Mouse (Mus musculus): ENCODE data around the gene Nacc1. TPM values are rescaled to one million over a fixed set of nuclear protein-coding genes. Genes with fewer than 3 reads are reported as not detected.

The Nacc1 gene
- polyA plus RNA-seq, 1 experiment: 81.5 TPM

- H3K4me3 ChIP-seq (ENCODE audit: insufficient read depth, poor library complexity, severe bottlenecking): no peak overlapping the region
Observed at GRCm38 (mm10) chr8:84708071-84708541, 20.4 kb upstream of the Nacc1 start.

GRCm38 (mm10) chr8:84707267-84707883 lies 19.7 kb upstream of the Nacc1 start:
- H3K79me2 ChIP-seq (ENCODE audit: control insufficient read depth, insufficient read depth): no peaks in the 10 kb centered on the region
- peaks cover 32% of the 10 kb centered on the region for H3K36me3 ChIP-seq (ENCODE audit: control insufficient read depth, insufficient read depth)
- H3K27me3 ChIP-seq (ENCODE audit: control insufficient read depth, insufficient read depth, insufficient read length): no peaks in the 10 kb centered on the region
- H3K79me3 ChIP-seq (ENCODE audit: low read depth): no peaks in the 10 kb centered on the region
- no peak overlapping the region for H3ac ChIP-seq (ENCODE audit: control insufficient read depth, insufficient read length, low read depth)
- H3K4me3 ChIP-seq (ENCODE audit: insufficient read depth, poor library complexity, severe bottlenecking): no peak overlapping the region
- TF ChIP-seq MYOG (IDR thresholded peaks at IDR 0.05; ENCODE audit: control insufficient read depth, extremely low read depth, insufficient read length): no peak
- no peak for TF ChIP-seq FOSL1 (IDR thresholded peaks at IDR 0.05; ENCODE audit: insufficient read depth, low read length, poor library complexity, severe bottlenecking)
- TF ChIP-seq CEBPB (IDR thresholded peaks at IDR 0.05; ENCODE audit: low read depth): no peak
- no peak for TF ChIP-seq USF1 (IDR thresholded peaks at IDR 0.05; ENCODE audit: low read depth)
- no peak for TF ChIP-seq MAX (IDR thresholded peaks at IDR 0.05)
- TF ChIP-seq MYOD1 (IDR thresholded peaks at IDR 0.05; ENCODE audit: control insufficient read depth, insufficient read length, low read depth): no peak
- no peak for TF ChIP-seq CTCF (IDR thresholded peaks at IDR 0.05; ENCODE audit: control insufficient read depth, insufficient read depth, insufficient read length)

More at GRCm38 (mm10) chr8:84708071-84708541, 20.4 kb upstream of the Nacc1 start:
- Histone ChIP-seq H3ac (ENCODE audit: control insufficient read depth, insufficient read length, low read depth) (no peak overlapping the region), H3K27me3 (ENCODE audit: control insufficient read depth, insufficient read depth, insufficient read length) (no peaks in the 10 kb centered on the region), H3K36me3 (ENCODE audit: control insufficient read depth, insufficient read depth) (peaks cover 35% of the 10 kb centered on the region), H3K79me2 (ENCODE audit: control insufficient read depth, insufficient read depth) (no peaks in the 10 kb centered on the region), H3K79me3 (ENCODE audit: low read depth) (no peaks in the 10 kb centered on the region)
- TF ChIP-seq CTCF (IDR thresholded peaks at IDR 0.05; ENCODE audit: control insufficient read depth, insufficient read depth, insufficient read length) (no peak), CEBPB (IDR thresholded peaks at IDR 0.05; ENCODE audit: low read depth) (no peak), MAX (IDR thresholded peaks at IDR 0.05) (no peak), MYOD1 (IDR thresholded peaks at IDR 0.05; ENCODE audit: control insufficient read depth, insufficient read length, low read depth) (no peak), MYOG (IDR thresholded peaks at IDR 0.05; ENCODE audit: control insufficient read depth, extremely low read depth, insufficient read length) (no peak), USF1 (IDR thresholded peaks at IDR 0.05; ENCODE audit: low read depth) (no peak), FOSL1 (IDR thresholded peaks at IDR 0.05; ENCODE audit: insufficient read depth, low read length, poor library complexity, severe bottlenecking) (no peak)

GRCm38 (mm10) chr8:84706610-84707266 lies 19.1 kb upstream of the Nacc1 start:
- H3ac ChIP-seq (ENCODE audit: control insufficient read depth, insufficient read length, low read depth): no peak overlapping the region
- no peaks in the 10 kb centered on the region for H3K79me2 ChIP-seq (ENCODE audit: control insufficient read depth, insufficient read depth)
- no peak for TF ChIP-seq FOSL1 (IDR thresholded peaks at IDR 0.05; ENCODE audit: insufficient read depth, low read length, poor library complexity, severe bottlenecking)
- H3K36me3 ChIP-seq (ENCODE audit: control insufficient read depth, insufficient read depth): peaks cover 32% of the 10 kb centered on the region
- no peaks in the 10 kb centered on the region for H3K27me3 ChIP-seq (ENCODE audit: control insufficient read depth, insufficient read depth, insufficient read length)
- no peak overlapping the region for H3K4me3 ChIP-seq (ENCODE audit: insufficient read depth, poor library complexity, severe bottlenecking)
- no peaks in the 10 kb centered on the region for H3K79me3 ChIP-seq (ENCODE audit: low read depth)

GRCm38 (mm10) chr8:84705960-84706359 lies 18.3 kb upstream of the Nacc1 start:
- H3K4me3 ChIP-seq (ENCODE audit: insufficient read depth, poor library complexity, severe bottlenecking): no peak overlapping the region
- no peaks in the 10 kb centered on the region for H3K79me2 ChIP-seq (ENCODE audit: control insufficient read depth, insufficient read depth)
- H3K27me3 ChIP-seq (ENCODE audit: control insufficient read depth, insufficient read depth, insufficient read length): no peaks in the 10 kb centered on the region
- no peaks in the 10 kb centered on the region for H3K79me3 ChIP-seq (ENCODE audit: low read depth)
- TF ChIP-seq MYOG (IDR thresholded peaks at IDR 0.05; ENCODE audit: control insufficient read depth, extremely low read depth, insufficient read length) (no peak), CTCF (IDR thresholded peaks at IDR 0.05; ENCODE audit: control insufficient read depth, insufficient read depth, insufficient read length) (no peak), MAX (IDR thresholded peaks at IDR 0.05) (no peak), MYOD1 (IDR thresholded peaks at IDR 0.05; ENCODE audit: control insufficient read depth, insufficient read length, low read depth) (no peak), CEBPB (IDR thresholded peaks at IDR 0.05; ENCODE audit: low read depth) (no peak), USF1 (IDR thresholded peaks at IDR 0.05; ENCODE audit: low read depth) (no peak), FOSL1 (IDR thresholded peaks at IDR 0.05; ENCODE audit: insufficient read depth, low read length, poor library complexity, severe bottlenecking) (no peak)
- no peak overlapping the region for H3ac ChIP-seq (ENCODE audit: control insufficient read depth, insufficient read length, low read depth)
- H3K36me3 ChIP-seq (ENCODE audit: control insufficient read depth, insufficient read depth): peaks cover 27% of the 10 kb centered on the region

- Histone ChIP-seq H3K27me3 (ENCODE audit: control insufficient read depth, insufficient read depth, insufficient read length) (no peaks in the 10 kb centered on the region), H3K36me3 (ENCODE audit: control insufficient read depth, insufficient read depth) (peaks cover 24% of the 10 kb centered on the region), H3K4me3 (ENCODE audit: insufficient read depth, poor library complexity, severe bottlenecking) (no peak overlapping the region), H3K79me3 (ENCODE audit: low read depth) (no peaks in the 10 kb centered on the region), H3K79me2 (ENCODE audit: control insufficient read depth, insufficient read depth) (no peaks in the 10 kb centered on the region), H3ac (ENCODE audit: control insufficient read depth, insufficient read length, low read depth) (no peak overlapping the region)
- no peak for TF ChIP-seq MAX (IDR thresholded peaks at IDR 0.05)
- TF ChIP-seq CTCF (IDR thresholded peaks at IDR 0.05; ENCODE audit: control insufficient read depth, insufficient read depth, insufficient read length): no peak
- no peak for TF ChIP-seq MYOG (IDR thresholded peaks at IDR 0.05; ENCODE audit: control insufficient read depth, extremely low read depth, insufficient read length)
- TF ChIP-seq MYOD1 (IDR thresholded peaks at IDR 0.05; ENCODE audit: control insufficient read depth, insufficient read length, low read depth): no peak
- no peak for TF ChIP-seq CEBPB (IDR thresholded peaks at IDR 0.05; ENCODE audit: low read depth)
- no peak for TF ChIP-seq USF1 (IDR thresholded peaks at IDR 0.05; ENCODE audit: low read depth)
- TF ChIP-seq FOSL1 (IDR thresholded peaks at IDR 0.05; ENCODE audit: insufficient read depth, low read length, poor library complexity, severe bottlenecking): no peak
Observed at GRCm38 (mm10) chr8:84704867-84705831, 17.5 kb upstream of the Nacc1 start.
